Mouse (Mus musculus): ENCODE data around the gene Mta2.
"Not testable (repeated sequence)": the region's sequence is repeated elsewhere in the genome, so short reads cannot be mapped to it uniquely, and the experiment has no call there.

Gene Mta2

DNA sequence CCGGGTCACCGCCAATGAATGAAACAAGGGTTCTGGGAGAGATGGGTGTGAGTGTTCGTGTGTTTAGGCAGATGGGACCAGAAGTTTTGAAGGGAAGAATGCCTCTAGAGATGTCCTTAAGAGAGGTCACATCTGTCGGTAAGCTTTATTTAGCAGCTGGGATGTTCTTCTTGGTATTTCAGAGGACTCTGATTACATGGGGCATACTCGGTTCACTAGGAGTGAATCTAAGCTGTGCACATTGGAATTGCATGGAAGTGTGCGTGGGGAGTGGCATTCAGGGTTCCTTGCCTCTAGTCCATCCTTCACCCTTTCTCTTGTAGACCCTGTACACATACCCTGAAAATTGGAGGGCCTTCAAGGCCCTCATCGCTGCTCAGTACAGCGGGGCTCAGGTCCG lies 26.2 kb downstream of the Mta2 start:
- no peak for DNase-seq

DNA sequence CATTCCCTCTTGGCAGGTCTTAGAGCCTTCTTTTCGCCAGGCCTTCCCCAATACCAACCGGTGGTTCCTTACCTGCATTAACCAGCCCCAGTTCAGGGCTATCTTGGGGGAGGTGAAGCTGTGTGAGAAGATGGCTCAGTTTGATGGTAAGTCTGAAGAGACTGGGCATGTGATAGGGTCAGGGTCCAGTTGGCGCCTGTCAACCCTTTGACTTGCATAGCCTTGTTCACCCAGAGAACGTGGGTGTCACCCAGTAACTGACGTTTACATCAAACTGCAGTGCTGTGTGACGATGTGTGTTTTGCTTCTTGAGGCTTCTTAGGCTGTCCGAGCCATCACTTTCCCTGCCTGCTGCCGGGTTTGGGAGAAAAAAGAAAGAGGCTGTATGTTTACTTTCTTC lies 30.8 kb downstream of the Mta2 start:
- DNase-seq = not testable (repeated sequence)

DNA sequence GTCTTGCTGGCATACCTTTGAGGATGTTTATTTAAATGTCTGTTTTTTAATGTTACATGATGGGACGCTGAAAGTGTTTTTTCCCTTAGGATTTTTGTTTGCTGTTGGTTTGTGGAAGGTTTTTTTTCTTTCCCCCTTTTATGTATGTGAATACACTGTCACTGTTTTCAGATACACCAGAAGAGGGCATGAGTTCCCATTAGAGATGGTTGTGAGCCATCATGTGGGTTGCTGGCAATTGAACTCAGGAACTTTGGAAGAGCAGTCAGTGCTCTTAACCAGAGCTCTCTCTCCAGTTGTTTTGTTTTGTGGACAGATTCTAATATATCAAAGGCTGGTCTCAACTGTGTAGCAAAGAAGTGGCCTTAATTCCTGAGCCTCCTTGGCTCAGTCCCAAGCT lies 33.0 kb downstream of the Mta2 start:
- DNase-seq = no peak

DNA sequence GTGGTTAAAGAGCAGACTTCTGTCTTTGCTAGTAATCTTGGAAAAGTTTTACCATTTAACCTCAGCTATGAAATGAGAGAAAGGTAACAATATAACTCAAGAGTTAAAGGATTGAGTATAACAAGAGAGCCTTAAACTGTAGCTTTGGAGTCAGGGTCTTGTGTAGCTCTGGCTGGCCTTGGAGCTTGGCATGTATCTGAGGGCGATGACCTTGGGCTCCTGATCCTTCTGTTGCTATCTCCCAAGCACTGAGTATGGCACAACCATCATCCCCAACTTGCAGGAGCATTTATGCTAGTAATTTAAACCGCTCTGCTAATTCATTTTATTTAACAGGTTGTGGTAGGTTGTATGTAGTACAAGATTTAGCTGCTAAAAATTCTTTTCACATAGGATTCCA lies 33.8 kb downstream of the Mta2 start:
- no peak for DNase-seq

DNA sequence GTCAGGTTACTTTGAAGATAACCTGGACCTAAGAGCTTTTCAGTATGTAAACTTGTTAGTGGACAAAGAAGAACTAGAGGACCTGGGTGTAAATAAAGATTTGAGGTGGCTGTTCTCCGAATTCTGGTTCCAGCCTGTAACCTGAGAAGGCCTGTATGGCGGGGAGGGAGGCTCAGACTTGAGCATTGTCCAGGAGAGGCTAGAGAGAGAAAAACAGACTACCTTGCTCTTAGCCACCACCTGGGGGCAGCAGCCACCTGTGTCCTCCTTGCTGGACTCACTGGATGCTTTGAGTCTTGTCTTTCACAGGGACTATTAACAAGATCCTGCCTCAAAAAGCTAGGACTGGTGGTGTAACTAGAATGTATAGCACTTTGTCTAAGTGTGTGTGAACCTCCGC lies 34.9 kb downstream of the Mta2 start:
- peak; percentile 72 to 75 for DNase-seq

DNA sequence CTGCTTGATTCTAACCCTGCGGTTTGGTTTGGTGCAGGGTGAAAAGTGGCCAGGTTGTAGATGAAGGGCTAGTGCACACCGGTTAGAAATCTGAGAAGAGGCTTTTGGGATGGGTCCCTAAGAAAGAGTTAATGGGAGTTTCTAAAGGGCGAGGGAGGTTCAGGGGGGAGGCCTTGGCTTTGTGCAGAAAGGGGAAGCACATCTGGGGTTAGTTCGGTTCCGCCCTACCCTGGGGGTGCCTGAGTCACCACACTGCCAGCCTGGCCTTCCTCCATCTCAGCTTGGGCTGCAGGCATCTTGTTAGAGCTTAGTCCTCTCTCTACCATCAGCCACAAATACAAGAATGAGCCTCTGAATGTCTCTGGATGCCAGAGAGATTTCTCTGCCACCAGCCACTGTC lies 39.1 kb downstream of the Mta2 start:
- no peak for DNase-seq

DNA sequence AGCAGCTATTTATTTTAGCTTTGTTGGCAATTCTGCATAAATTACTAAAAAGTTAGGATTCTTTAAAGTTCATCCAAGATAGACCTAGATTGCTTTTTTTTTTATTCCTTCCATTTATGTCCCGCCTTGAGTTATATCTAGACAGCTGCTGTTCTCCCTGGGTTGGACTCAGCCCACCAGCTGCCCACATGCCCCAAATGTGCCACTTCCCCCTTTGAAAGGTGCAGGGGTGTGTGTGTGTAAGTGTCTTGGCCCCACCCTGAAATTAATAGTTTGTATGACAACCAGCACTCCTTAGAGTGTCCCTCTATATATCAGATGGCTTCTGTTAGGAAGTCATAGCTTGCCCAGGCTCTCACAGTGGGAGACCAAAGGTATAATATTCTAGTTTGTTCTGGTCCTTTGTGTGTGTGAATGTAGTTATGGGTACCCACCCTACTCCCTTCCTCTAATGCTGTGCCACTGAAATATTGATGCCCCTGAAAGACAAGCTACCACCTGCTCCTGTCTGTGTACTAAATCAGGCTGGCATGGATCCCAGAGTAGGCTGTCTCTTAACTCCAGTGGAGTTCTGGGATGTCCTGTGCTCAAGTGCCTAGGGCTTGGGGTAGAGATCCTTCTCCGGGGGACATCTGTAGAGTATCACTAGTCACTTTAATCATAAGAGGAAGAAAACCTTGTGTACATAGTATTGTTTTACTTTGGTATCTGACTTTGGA lies 39.9 kb downstream of the Mta2 start:
- peak in 1 of 2 experiments; percentile 35 for DNase-seq

DNA sequence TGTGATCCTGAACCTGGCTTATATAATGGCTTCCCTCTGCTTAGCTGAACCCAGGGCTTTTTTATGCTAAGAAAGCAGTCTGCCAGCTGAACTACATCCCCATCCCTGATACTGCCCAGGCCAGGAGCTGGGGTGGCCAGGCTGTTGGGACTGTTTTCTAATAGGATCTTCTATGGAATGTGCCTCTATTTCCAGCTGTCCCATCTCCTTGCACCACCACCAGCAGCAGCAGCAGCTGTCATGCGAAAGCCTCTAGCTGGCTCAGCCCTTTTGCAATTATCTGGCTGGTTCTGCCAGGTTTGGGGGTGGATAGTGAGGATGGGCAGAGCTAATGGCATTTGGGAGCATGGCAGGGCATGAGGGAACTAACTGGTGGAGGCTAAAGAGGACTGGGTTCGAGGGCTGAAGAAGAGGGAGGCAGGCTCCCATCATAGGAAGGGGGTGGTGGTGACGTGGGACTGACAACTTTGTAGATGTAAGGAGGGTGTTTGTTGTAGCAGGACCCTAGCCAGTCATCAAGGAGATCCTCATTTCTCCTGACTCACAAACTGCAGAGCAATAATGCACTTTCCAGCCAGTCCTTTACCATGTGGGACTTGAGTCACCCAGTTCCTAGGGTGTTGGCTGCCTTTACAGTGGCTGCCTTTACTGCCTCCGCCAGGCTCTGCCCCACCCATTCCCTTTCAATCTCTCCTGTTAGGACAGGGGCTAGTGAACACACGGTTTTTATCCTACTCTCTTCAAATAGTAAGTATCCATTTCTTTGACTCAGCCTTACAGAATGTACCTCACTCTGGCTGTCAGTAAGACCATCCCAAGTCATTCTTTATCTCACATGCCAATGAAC lies 40.9 kb downstream of the Mta2 start:
- DNase-seq = no peak

DNA sequence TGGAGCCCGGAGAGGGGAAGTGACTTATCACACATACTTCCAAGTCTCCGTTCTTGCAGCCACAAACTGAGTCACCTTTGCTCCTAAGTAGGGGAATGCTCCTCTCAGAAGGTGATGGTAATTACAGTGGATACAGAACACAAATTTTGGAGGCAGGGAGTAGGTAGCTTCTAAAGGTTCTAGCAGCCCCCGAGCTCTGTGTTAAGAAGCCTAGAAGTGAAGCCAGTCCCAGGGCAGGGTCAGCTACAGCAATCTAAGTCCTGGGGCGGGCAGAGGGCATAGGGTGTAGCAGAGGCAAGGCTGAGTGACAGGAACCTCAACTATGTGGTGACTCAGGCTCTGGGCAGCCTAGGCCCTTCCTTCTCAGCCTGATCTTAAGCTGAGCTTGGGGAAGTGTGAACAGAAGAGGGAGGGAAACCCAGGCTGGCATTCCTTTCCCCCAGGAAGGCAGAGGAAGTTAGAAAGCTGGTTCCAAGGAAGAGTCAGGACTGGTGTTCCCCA lies 41.5 kb downstream of the Mta2 start:
- no peak for DNase-seq

DNA sequence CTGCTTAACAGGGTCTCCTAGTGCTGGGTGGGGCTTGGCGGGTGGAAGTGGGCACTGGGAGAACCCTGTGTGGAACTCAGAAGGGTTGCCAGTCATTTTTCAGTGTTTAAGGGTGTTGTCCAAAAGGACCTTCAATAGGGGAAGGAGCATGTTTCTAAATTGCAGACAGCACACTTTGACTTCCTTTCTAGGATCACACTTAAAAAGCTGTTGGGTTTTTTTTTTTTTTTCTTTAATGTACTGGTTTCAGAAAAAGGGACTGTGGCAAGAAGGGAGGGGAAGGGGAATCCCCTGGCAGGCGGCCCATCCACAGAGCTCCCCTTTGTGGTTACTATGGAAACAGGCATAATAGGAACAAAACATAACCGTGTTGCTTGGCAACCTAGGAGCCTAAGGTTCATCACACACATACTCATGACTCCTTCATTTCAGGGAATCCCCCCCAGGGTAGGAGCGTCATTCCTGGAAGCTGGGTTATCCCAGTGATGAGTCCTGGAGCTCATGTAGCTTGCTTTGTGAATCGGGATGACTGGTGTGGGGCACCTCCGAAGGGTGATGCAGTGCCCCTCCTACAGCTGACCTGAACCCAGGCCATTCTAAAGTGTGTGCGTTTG lies 42.7 kb downstream of the Mta2 start:
- peak in 1 of 2 experiments; percentile 51 for DNase-seq

DNA sequence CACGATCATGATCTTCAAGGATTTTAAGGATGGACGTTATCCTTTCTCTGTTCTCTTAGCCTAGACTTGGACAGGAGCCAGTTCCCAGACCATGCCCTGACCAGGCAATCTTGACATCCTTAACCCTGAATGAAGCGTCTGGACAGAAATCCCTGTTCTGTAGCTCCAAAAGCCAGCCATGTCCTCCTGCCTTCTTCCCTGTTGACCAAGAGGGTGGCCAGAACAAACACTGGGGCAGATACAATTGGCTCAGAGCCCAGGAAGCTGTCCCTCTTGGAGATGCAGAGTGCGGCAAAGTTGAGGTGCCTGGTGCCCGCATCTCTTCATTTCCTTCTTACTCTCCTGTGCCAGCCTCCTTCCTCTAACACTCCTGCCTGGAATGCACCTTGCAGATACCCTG lies 44.2 kb downstream of the Mta2 start:
- no peak for DNase-seq

DNA sequence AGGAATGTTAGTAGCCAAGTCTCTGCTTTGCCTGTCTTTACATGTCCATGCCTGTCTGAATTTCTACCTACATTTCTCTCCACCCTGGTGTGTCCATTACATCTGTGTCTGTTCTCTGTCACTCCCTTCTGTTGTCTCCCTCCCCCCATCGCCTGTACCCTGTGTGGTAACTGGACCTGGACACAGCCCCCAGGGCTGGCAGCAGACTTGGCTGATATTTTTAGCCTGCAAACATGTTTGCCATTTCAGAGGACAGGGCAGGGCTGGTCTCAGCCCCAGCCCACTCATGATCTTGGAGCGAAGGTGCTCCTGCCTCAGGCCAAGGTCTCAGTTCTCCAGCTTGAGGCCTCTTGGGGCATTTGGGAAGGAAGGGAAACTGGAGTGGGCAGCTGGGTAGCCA lies 46.1 kb downstream of the Mta2 start:
- peak in 1 of 2 experiments; percentile 34 for DNase-seq

DNA sequence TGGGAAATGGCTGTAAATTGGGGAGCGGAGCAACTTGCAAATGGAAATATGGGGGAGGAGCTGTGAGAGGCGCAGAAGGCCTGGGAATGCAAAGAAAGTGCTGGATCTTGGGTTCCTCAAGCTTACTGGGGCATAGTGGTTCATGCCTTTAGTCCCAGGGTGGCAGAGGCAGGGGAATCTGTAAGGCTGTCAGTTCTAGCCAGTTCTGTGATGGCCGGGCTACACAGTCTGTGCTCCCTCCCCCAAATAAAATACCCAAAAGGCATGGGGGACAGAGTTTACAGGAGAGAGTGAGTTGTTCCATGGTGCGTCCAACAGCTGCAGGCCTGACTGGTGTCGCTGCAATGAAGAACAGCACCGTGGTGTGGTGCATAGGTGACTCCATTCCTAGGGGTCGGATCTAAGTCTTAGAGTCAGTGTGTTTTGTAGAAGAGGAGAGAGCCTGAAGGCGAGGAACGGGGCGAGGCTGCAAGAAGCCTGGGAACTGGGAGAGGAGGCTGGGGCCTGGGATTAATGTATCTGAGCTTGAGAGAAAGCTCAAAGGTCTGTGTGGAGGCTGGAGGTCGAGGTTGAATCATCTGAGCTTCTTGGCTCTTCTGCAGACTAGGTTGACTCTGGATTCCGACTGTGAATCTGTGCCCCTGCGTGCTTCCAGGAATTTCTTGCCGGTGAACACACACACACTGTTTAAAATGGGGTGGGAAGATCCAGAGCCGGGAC lies 46.8 kb downstream of the Mta2 start:
- no peak for DNase-seq

DNA sequence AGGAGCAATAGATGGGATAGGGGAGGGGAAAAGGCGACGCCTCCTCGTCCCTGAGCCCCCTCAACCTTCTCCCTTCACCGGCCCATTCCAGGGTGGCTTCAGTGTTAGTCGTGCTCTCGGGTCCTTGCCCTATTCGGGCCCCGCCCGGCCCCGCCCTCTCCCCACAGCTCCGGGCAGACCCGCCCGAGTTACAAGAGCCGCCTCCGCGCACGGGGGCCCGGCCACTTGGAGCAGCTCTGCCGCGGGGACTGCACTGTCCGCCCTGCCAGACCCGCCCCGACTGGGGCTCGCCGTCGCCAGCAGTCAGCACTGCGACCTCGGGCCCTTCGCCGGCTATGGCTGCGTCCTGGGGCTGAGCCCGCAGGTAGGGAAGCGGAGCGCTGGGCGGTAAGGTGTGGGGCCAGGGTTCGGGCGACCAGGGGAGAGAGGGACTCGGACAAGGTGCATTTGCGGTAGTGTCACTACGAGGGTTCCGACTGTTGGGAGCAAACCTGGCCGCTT lies 47.4 kb downstream of the Mta2 start, which contains the start of gene Ahnak:
TSS of gene Ahnak (plus strand) at position 219 of the 501 bp plus-strand sequence.
- peak; percentile 34 to 42 for DNase-seq

DNA sequence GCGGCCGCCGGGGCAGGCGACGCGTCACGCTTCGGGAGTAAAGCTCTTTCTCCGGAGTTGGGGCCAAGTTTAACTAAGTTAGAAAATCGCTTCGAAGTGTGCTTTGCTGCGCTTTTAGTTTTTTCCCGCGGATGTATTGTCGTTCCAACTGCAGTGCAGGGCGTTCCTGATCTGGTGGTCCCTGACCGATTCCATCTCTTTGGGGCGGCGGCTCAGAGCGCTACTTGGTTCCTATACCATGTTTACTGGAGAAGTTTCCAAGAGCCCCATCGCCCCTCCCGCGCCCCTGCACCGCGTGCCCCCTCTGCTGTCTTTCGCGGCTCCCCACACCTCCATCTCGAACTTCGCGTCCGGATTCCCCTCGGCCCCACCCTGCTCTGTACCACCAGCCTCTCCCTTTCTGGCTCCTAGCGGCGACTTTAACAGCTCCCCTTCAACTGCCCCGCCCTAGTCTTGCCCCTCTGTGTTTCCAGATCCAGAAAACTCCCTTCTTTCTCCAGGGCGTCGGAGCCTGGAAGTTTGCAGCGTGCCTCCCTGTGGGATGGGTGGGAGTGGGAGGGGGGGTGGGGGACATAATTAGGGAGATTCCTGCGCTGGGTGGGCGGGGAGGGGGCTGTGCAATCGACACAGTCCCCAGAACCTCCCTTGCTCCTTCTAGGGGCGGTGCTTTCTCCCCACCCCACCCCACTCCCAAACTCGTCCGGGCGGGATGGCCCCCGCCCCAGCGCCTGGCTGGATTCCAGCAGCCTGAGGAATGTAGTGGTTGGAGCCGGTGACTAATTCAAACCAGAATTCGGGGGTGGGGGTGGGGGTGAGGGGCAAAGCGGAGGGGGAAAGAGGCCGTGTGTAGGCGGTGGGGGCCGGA lies 48.1 kb downstream of the Mta2 start:
- DNase-seq = peak in 1 of 2 experiments; percentile 48

DNA sequence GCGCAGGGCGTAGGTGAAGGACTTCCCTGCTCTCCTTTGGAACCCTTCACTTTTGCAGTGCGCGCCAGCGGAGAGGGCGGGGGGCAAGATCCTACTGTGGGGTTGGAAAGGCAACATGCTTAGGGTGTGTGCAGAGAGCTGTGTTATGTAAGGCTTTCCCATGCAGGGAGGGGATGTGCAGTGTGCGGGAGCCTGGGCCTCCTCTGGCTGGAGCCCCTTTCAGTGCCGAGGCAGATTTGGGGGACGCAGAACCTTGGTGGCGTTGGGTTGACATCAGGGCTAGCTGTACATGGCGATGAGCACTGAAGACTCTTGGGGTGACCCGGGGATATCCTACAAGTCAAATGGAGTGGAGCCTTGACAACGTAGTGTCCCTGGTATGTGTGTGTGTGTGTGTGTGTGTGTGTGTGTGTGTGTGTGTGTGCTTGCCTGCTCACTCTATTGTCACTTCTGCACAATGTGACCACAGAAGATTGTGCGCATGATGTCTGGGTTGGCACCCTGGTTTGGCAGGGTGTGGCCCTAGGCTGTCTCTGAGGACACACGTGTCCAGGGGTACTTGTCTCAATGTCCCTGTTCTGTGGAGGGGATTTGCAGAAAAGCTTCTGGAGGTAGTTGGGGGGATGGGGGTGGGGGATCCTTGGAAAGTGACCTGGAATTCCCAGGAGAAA lies 48.9 kb downstream of the Mta2 start:
- no peak for DNase-seq

DNA sequence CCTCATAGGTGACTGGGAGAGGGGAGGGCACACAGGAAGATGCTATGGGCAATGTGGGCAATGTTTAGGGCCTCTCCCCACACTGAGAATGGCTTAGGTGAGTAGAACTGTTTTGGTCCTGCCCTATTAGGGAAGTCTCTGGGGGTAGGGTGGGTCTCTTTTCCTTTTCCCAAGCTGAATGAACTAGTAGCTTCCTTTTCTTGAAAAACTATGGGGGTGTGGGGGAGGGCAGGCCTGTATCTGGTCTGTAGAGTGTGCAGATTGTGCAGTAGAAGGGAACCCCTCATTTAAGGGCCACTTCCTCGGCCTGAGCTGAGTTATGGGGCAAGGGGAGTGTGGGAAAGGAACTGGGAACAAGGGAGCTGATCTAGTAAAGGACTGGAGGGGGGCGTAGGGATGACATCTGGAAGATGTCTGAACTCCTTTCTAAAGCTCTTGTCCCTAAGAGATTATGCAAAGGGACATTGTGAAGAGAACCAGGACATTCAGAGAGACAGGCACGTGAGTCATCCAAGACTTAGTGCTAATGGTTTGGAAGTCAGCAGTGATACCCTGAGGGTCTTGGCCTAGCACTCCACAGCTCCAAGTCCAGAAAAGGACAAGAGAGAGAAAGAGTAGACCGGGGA lies 49.7 kb downstream of the Mta2 start:
- DNase-seq = no peak

DNA sequence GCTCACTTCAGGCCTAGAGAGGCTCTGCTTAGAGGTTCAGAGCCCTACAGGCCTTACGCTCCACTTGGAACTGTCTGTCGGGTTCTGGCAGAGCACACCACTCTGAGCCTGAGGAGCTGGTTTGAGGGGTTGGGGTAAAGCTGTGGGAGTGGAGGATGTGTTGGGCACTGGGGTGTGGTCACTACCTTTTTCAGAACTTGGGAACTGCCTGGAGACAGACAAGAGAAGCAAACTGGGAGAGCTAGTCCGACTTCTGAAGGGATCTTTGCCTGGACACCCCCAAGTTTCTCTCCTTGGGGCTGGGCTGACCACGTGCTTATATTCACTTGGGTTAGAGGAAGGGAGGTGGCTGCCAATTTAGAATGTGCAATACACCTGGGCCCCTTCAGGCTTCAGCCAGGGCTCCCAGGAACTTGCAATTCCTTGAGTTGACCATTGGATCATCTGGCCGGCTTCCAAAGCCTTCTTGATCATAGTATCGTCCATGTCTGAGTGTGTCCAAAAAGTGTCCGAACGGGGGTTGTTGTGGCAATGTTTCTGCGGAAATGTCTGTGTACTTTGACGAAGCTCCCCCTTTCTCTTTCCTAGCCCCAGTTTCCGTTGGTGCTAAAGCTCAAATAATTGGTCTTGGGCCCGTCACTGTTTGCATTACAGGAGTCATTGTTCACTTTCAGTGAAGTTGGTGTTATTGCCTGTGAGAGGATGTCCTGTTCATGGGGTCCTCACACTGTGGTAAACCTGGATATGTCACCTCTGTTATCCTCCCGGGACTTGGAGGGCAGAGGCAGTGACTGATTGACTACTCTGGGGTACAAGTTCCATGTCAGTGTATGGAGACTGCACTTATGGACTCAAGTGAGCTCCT lies 50.4 kb downstream of the Mta2 start:
- peak in 1 of 2 experiments; percentile 52 for DNase-seq
